11 mouse cellular contexts compared by ENCODE assay signal in the genomic region with DNA sequence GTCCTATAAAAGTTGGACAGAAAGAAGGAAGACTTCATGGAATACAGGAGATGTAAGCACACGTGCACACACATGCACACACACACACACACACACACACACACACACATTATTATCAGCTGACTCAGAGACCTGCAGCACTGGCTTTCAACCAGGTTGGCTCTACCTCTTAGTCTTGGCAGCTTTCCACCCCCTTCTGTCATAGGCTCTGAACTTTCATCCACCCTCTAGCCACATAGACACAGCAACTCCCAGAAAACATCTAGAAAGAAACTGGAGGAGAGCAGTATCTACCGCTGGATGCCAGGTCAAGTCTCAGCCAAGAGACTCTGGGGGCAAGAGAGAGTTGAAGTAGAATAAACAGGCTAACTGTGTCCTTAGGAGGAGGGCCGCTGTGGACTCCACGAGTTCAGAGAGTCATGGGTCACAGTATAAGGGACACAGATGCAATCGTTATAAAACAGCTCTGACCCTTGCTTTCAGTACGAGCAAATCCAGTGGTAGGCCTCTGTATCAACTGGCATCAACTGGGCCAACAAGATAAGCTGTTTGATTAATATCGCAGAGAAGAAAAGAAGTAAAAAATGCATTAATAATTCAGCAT.
A peak's percentile ranks its signal among the peaks of the same experiment; 100 is the strongest.
DNase-seq lines count a peak whose midpoint lies in the region.
"Had no signal": no experiment of that assay in that cellular context is flagged by ENCODE, and none has a peak within 500 bp of the region (broad histone marks: within the 10 kb centered on the region; RNA-seq: fewer than 3 reads in every experiment).

No protein-coding gene starts in this region.

- peak; percentile 2 for DNase-seq in gastrocnemius, adult 18-20 months (ENCODE audit: low spot score)
- no peak for DNase-seq in gastrocnemius, adult 8-10 months (ENCODE audit: low spot score in 2 of 2)
- peak; percentile 23 for DNase-seq in left cerebral cortex, postnatal 4 days
- DNase-seq in left cerebral cortex, adult 8-10 months (ENCODE audit: low spot score in 2 of 2), result no peak
- peak; percentile 7 to 8 for DNase-seq in urinary bladder, adult 18-20 months (ENCODE audit: low spot score in 2 of 2)
- no peak for DNase-seq in urinary bladder, adult 2 months (ENCODE audit: low spot score)
- peak; percentile 24 for DNase-seq in skeletal muscle tissue, adult 2 months (ENCODE audit: low read depth, low spot score)
- DNase-seq in thymus, adult 18-20 months, result no peak
- DNase-seq: cerebellum, adult 11 months; kidney, postnatal 10 days; layer of hippocampus, adult 9-11 months had no signal

- intact Hi-C loops in left cerebral cortex, postnatal 4 days (cut with DNase I), result no loop called here

Comparison
In these comparisons a context has a peak if more than half of its experiments do, and no peak if none do; other contexts are left out.
1. DNase-seq: peak in gastrocnemius, adult 18-20 months (single experiment), left cerebral cortex, postnatal 4 days (single experiment), urinary bladder, adult 18-20 months (2 of 2) and skeletal muscle tissue, adult 2 months (single experiment); none in gastrocnemius, adult 8-10 months (0 of 2), left cerebral cortex, adult 8-10 months (0 of 2), urinary bladder, adult 2 months (single experiment) and thymus, adult 18-20 months (0 of 2).